Mouse (Mus musculus) cerebellum, adult 2 months (tissue): ENCODE results near the gene Ccdc130. TPM values are rescaled to one million over a fixed set of nuclear protein-coding genes. Genes with fewer than 3 reads are reported as not detected.
A peak's percentile ranks its signal among the peaks of the same experiment; 100 is the strongest.

Experiments
- DNase-seq, 2 experiments: peaks; one replicate each; pipeline ENCODE4 v3.0.0; 2021
- H3K27ac ChIP-seq: fragments of 200-500 bp; 2 replicates; pipeline ENCODE4 v1.5.1; 2012; ENCODE audit warnings: low read length, control low read depth, inconsistent platforms; ENCODE audit not compliant: insufficient read depth
- H3K27me3 ChIP-seq: fragments of 200-500 bp; 2 replicates; pipeline ENCODE4 v1.6.1; 2012; ENCODE audit warnings: inconsistent platforms, mild to moderate bottlenecking, low read length, moderate library complexity; ENCODE audit not compliant: control insufficient read depth, insufficient read depth
- H3K4me1 ChIP-seq: fragments of 200-500 bp; 2 replicates; pipeline ENCODE4 v1.6.1; 2011; ENCODE audit warnings: low read length; ENCODE audit not compliant: control insufficient read depth, insufficient read depth
- H3K4me3 ChIP-seq: fragments of 200-500 bp; replicated peaks from 2 replicates; pipeline ENCODE3; 2011; ENCODE audit warnings: mild to moderate bottlenecking, low read depth, low read length, control low read depth; ENCODE audit not compliant: insufficient read depth
- CTCF ChIP-seq: fragments of 200-500 bp; IDR thresholded peaks from 2 replicates; pipeline ENCODE4 v1.5.1; 2011; ENCODE audit warnings: low read depth, mild to moderate bottlenecking, control low read depth, low read length, moderate library complexity, borderline replicate concordance; ENCODE audit not compliant: insufficient read depth
- POLR2A ChIP-seq: fragments of 200-500 bp; IDR thresholded peaks from 2 replicates; pipeline ENCODE4 v1.6.1; 2011; ENCODE audit warnings: low read length, control low read depth, borderline replicate concordance; ENCODE audit not compliant: insufficient read depth
- WGBS: fragments of 180-500 bp; shearing (Covaris S2); methylation state at CpG from one replicate; pipeline ENCODE4 v1.1.7; 2018; 5-methylcytosine and 5-hydroxymethylcytosine counted together
- polyA plus RNA-seq: library from polyadenylated mRNA; depleted of rRNA; stranded (reverse); fragments of >200 nt; gene quantifications from 2 replicates; pipeline ENCODE4 v1.2.3, GENCODE M21; 2012

Ccdc130 gene
- polyA plus RNA-seq, 1 experiment = 39.1 TPM

GRCm38 (mm10) chr8:84235746-84236409 is 34.3 kb downstream of the Ccdc130 start:
- Histone ChIP-seq H3K4me3 (peak overlapping the region; percentile 96), H3K27me3 (no peaks in the 10 kb centered on the region), H3K4me1 (peaks cover 6% of the 10 kb centered on the region; the same call in 1 of the 2 replicates), H3K27ac (no peak overlapping the region)
- under 1% methylated on average over 10 of the region's 10 CpGs for WGBS
- TF ChIP-seq POLR2A (no peak), CTCF (no peak)
- peak; percentile 39 to 43 for DNase-seq

- TF ChIP-seq CTCF = no peak
- TF ChIP-seq POLR2A = no peak
- H3K27me3 ChIP-seq = no peaks in the 10 kb centered on the region
- peaks cover 6% of the 10 kb centered on the region; the same call in 1 of the 2 replicates for H3K4me1 ChIP-seq
- no peak for DNase-seq
- WGBS = 80% methylated on average over 2 of the region's 2 CpGs
- no peak overlapping the region for H3K27ac ChIP-seq
- H3K4me3 ChIP-seq = no peak overlapping the region
Observed at GRCm38 (mm10) chr8:84233055-84233454, 37.1 kb downstream of the Ccdc130 start.

GRCm38 (mm10) chr8:84230735-84231134 is 39.4 kb downstream of the Ccdc130 start:
- H3K4me3 ChIP-seq = no peak overlapping the region
- H3K27ac ChIP-seq = no peak overlapping the region
- DNase-seq = no peak
- TF ChIP-seq CTCF (0 out of 2 replicates have a peak, but pooled peaks have one; percentile 28), POLR2A (no peak)
- WGBS = 67% methylated on average over 17 of the region's 17 CpGs
- H3K27me3 ChIP-seq = no peaks in the 10 kb centered on the region
- peaks cover 5% of the 10 kb centered on the region; the same call in 1 of the 2 replicates for H3K4me1 ChIP-seq

GRCm38 (mm10) chr8:84223322-84224029 is 46.7 kb downstream of the Ccdc130 start:
- H3K4me3 ChIP-seq = no peak overlapping the region
- H3K27me3 ChIP-seq = no peaks in the 10 kb centered on the region
- 78% methylated on average over 21 of the region's 21 CpGs for WGBS
- H3K27ac ChIP-seq = no peak overlapping the region
- DNase-seq = no peak
- no peaks in the 10 kb centered on the region; the same call in 1 of the 2 replicates for H3K4me1 ChIP-seq
- no peak for TF ChIP-seq POLR2A
- TF ChIP-seq CTCF = no peak

GRCm38 (mm10) chr8:84222566-84223165 is 47.5 kb downstream of the Ccdc130 start:
- DNase-seq = no peak
- no peak overlapping the region for H3K4me3 ChIP-seq
- WGBS = 95% methylated on average over 9 of the region's 9 CpGs
- TF ChIP-seq POLR2A (no peak), CTCF (no peak)
- H3K27ac ChIP-seq = no peak overlapping the region
- no peaks in the 10 kb centered on the region for H3K27me3 ChIP-seq
- H3K4me1 ChIP-seq = no peaks in the 10 kb centered on the region; the same call in 1 of the 2 replicates

GRCm38 (mm10) chr8:84220105-84220504 is 50.1 kb downstream of the Ccdc130 start:
- TF ChIP-seq CTCF (no peak), POLR2A (no peak)
- Histone ChIP-seq H3K4me1 (no peaks in the 10 kb centered on the region; the same call in 1 of the 2 replicates), H3K4me3 (no peak overlapping the region), H3K27ac (no peak overlapping the region), H3K27me3 (no peaks in the 10 kb centered on the region)
- 80% methylated on average over 7 of the region's 7 CpGs for WGBS
- DNase-seq = no peak

GRCm38 (mm10) chr8:84218143-84218542 is 52.0 kb downstream of the Ccdc130 start:
- no peak for TF ChIP-seq CTCF
- no peak for TF ChIP-seq POLR2A
- Histone ChIP-seq H3K27ac (no peak overlapping the region), H3K27me3 (no peaks in the 10 kb centered on the region), H3K4me1 (no peaks in the 10 kb centered on the region; the same call in 1 of the 2 replicates), H3K4me3 (no peak overlapping the region)
- DNase-seq = no peak
- WGBS = 94% methylated on average over 5 of the region's 5 CpGs
